Mouse (Mus musculus) brain, embryonic 14.5 days (tissue): ENCODE results near the gene Kbtbd2.

ENCODE experiments used
- CTCF ChIP-seq: fragments of 200-500 bp; IDR thresholded peaks from 2 replicates; pipeline ENCODE4 v1.5.1; 2012; ENCODE audit warnings: inconsistent platforms, mild to moderate bottlenecking, moderate library complexity, borderline replicate concordance; ENCODE audit not compliant: insufficient read depth, insufficient read length; ENCODE audit errors: extremely low read depth
- POLR2A ChIP-seq: fragments of 200-500 bp; IDR thresholded peaks from 2 replicates; pipeline ENCODE4 v1.6.1; 2012; ENCODE audit warnings: mild to moderate bottlenecking, inconsistent platforms, borderline replicate concordance; ENCODE audit not compliant: poor library complexity, insufficient read depth, insufficient read length, severe bottlenecking; ENCODE audit errors: extremely low read depth

DNA sequence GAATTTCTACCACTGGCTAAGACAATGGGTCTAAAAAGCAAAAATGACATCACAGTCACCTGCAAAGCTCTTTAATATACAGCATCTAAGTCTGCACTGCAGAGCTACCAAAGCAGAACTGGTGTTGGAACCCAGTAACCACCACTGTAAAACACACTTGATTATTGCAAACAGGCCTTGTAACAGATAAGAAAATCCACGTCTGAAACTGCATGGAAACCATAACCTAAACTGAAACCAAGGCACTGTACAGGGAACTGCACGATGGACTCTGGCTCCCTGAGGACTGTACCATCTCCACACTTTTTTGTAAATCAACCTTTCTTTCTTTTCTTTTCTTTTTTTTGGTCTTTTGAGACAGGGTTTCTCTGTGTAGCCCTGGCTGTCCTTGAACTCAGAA is 9.9 kb downstream of the Kbtbd2 start:
- TF ChIP-seq POLR2A (no peak), CTCF (no peak)
